Mouse (Mus musculus) ES-E14 (cell line): Measurements from ENCODE around the gene Olfr313.

Source experiments
- CHD2 ChIP-seq: IDR thresholded peaks from 2 replicates; pipeline ENCODE4 v1.6.1; 2014; ENCODE audit warnings: mild to moderate bottlenecking, low read depth, low read length, inconsistent platforms
- MAFK ChIP-seq: IDR thresholded peaks from 2 replicates; pipeline ENCODE4 v1.6.1; 2014; ENCODE audit warnings: mild to moderate bottlenecking, low read depth, low read length, inconsistent platforms; ENCODE audit not compliant: insufficient read depth

GRCm38 (mm10) chr11:58801558-58802228 lies 13.1 kb upstream of the Olfr313 start, which contains the start of gene Fam183b:
- no peak for TF ChIP-seq CHD2
- no peak for TF ChIP-seq MAFK
